Mouse (Mus musculus) lung, adult 2 months (tissue): Measurements from ENCODE around the gene Ptges2. TPM values are rescaled to one million over a fixed set of nuclear protein-coding genes. Genes with fewer than 3 reads are reported as not detected.
A peak's percentile ranks its signal among the peaks of the same experiment; 100 is the strongest.

Experiments
- DNase-seq: peaks from one replicate; pipeline ENCODE4 v3.0.0; 2022
- H3K4me1 ChIP-seq: fragments of 200-500 bp; 2 replicates; pipeline ENCODE4 v1.6.1; 2011; ENCODE audit warnings: low read length; ENCODE audit not compliant: control insufficient read depth, insufficient read depth
- H3K4me3 ChIP-seq: fragments of 200-500 bp; replicated peaks from 2 replicates; pipeline ENCODE3; 2011; ENCODE audit warnings: low read depth, mild to moderate bottlenecking, control low read depth, low read length; ENCODE audit errors: extremely low read depth
- CTCF ChIP-seq: fragments of 200-500 bp; IDR thresholded peaks from 2 replicates; pipeline ENCODE4 v1.5.1; 2011; ENCODE audit warnings: mild to moderate bottlenecking, low read length, control low read depth; ENCODE audit not compliant: insufficient read depth
- POLR2A ChIP-seq: fragments of 200-500 bp; IDR thresholded peaks from 2 replicates; pipeline ENCODE4 v1.6.1; 2011; ENCODE audit warnings: low read depth, mild to moderate bottlenecking, control low read depth, low read length, borderline replicate concordance; ENCODE audit errors: extremely low read depth
- WGBS: fragments of 180-500 bp; shearing (Covaris S2); methylation state at CpG from one replicate; pipeline ENCODE4 v1.1.7; 2018; 5-methylcytosine and 5-hydroxymethylcytosine counted together
- polyA plus RNA-seq: library from polyadenylated mRNA; depleted of rRNA; stranded (reverse); fragments of >200 nt; gene quantifications from 2 replicates; pipeline ENCODE4 v1.2.3, GENCODE M21; 2012

The Ptges2 gene
- polyA plus RNA-seq, 1 experiment, result 23.8 TPM

DNA sequence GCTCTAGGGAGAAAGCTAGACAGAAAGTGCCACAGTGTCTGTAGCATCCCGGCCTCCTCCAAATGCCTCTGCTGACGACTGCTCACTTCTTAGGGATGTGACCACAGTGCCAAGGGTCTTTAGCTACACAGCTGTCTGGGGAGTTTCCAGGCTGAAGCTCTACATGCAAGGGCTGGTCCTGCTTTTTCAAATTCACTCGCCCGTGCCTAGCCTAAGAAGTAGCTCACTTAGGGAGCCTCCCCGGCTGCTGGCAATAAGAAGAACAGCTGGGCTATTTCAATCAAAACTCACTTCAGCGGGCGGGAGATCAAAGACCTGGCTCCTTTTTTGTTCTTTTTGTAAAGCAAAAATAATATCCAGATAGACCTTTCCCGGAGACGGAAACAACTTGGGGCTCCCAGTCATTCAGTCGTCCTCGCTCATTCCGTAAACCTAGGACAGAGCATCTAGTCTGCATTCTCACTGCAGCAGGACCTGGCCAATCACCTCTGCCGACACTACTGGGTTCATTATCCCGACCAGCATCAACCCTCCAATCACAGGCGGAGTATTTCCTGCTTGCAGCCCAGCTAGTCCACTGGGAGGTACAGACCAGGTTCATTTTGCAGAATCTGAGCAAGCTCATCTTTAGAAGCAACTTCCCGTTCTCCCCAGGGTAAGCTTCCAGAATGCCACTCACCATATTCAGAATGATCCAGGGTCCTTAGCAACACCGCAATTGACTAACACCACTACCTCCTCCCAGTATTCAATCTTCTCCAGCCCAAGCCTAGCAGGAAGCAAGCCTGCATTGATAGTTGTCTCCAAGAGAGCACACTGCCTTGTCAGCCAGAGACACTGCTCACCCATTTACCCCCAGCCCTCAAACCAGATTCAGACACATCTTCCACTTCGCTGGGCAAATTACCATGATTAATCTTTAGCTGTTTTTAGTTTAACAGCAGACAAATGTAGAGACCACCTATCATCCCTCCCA, 35.3 kb downstream of the Ptges2 start:
- WGBS, result 32% methylated on average over 18 of the region's 18 CpGs
- Histone ChIP-seq H3K4me3 (peak overlapping the region; percentile 18), H3K4me1 (peaks cover 22% of the 10 kb centered on the region)
- TF ChIP-seq CTCF (no peak), POLR2A (no peak)
- no peak for DNase-seq

DNA sequence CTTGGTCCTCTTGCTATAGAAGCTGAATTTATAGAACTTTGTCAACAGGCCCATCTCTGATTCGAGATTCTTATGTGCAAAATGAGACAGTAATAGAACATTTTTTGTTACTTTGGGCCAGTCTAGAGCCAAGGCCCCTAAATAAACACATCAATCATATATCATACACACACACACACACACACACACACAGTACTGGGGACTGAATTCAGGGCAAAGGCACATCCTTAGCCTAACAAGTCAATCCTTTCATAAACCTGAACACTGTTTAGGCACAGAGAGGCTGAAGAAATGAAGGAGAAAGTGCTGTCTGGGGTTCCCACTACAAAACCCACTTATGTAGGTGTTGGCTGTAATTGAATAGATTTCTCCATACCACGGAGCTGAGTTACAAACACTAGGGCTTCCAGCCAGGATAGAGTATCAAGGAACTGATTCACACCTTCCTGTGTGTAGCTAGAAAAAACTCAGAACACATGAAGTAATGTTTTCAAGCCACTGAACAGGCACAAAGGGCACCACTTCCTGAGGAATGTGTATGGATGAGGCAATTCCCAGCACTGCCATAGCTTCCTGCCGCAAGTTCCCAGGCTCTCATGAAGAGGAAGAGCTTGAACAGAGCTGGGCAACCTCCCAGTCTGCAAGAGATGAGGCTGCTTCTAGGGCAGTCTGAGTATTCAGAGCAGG, 41.1 kb downstream of the Ptges2 start:
- Histone ChIP-seq H3K4me3 (no peak overlapping the region), H3K4me1 (peaks cover 24% of the 10 kb centered on the region)
- DNase-seq, result no peak
- 25% methylated on average over 3 of the region's 3 CpGs for WGBS
- TF ChIP-seq POLR2A (no peak), CTCF (no peak)

DNA sequence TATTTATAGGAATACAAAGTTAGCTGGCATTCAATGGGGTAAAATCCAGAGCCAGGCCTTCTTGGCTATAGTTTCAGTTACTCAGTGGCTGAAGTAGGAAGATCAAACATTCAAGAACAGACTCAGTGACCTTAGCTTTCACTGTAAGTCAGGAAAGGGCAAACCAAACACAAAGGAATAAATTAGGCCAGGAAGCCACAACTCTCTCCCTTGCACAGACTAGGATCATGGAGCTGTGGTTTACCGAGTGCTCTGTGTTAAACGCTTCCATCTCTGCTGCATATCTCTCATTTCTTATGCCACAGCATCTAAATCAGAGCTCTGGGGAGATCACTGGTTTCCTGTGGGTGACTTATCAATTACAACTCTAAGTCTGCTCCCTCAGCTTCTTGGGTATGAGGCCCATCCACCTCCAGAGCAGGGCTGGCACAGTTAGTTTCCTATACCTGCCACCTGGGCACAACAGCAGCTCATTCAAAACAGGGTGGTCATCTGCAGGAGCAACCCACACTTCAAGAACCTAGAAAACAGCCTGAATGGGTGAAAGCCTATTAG, 42.0 kb downstream of the Ptges2 start:
- no peak overlapping the region for H3K4me3 ChIP-seq
- DNase-seq, result no peak
- TF ChIP-seq CTCF (no peak), POLR2A (no peak)
- 39% methylated on average over 2 of the region's 2 CpGs for WGBS
- H3K4me1 ChIP-seq, result peaks cover 24% of the 10 kb centered on the region

DNA sequence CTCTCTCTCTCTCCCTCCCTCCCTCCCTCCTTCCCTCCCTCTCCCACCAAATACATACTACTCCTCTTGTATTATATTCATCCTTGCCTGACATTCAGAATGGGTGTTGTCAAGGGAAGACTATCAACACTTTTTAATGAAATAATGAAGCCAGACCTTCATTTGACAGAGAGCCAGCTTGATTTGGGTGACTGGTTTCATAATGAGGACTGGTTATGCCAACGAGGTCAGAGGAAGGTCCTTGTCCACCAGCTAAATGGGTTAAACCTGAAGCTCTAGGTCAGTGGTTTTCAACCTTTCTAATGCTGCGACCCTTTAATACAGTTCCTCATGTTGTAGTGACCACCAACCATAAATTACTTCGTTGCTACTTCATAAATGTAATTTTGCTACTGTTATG, 43.0 kb downstream of the Ptges2 start:
- Histone ChIP-seq H3K4me3 (no peak overlapping the region), H3K4me1 (peaks cover 24% of the 10 kb centered on the region)
- TF ChIP-seq POLR2A (no peak), CTCF (no peak)
- WGBS, result 84% methylated on average over 3 of the region's 3 CpGs
- DNase-seq, result no peak

DNA sequence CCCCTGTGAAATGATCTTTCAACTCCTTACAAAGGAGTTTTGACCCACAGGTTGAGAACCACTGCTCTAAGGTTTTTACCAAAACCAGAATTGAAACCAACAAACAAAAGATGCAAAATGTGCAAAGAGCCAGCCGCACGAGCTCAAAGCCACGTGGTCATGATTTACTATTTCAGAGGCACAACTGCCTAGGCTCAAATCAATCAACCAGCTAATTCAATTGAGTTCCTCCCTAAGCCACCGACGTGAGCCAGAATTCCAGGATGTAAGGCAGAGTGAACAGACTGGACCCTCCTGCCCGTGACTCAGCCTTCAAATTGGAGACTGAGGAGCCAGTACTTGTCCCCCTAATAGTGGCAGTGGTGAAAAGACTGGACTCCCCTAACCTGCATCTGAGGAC, 43.5 kb downstream of the Ptges2 start:
- no peak for DNase-seq
- Histone ChIP-seq H3K4me3 (no peak overlapping the region), H3K4me1 (peaks cover 24% of the 10 kb centered on the region)
- TF ChIP-seq POLR2A (no peak), CTCF (no peak)
- WGBS, result 35% methylated on average over 6 of the region's 6 CpGs

DNA sequence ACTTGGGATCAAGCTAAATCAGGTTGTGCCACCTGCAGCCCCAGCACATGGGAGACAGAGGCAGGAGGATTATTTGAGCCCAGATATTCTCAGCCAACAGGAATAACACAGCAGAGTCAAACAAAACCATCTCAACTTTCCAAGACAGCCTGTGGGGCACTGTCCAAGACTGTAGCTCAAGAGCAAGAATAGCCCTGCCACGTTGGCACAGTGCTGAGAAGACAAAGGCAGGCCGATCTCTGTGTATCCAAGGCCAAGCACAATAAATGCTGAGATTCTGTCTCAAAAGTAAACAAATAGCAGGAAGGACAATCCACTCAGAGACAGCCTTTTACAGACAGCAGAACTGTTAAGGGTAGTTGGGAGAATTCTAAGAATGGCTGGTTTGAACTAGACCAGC, 44.5 kb downstream of the Ptges2 start:
- no peak for DNase-seq
- 17% methylated on average over 2 of the region's 2 CpGs for WGBS
- H3K4me3 ChIP-seq, result no peak overlapping the region
- H3K4me1 ChIP-seq, result peaks cover 24% of the 10 kb centered on the region
- no peak for TF ChIP-seq POLR2A
- no peak for TF ChIP-seq CTCF

DNA sequence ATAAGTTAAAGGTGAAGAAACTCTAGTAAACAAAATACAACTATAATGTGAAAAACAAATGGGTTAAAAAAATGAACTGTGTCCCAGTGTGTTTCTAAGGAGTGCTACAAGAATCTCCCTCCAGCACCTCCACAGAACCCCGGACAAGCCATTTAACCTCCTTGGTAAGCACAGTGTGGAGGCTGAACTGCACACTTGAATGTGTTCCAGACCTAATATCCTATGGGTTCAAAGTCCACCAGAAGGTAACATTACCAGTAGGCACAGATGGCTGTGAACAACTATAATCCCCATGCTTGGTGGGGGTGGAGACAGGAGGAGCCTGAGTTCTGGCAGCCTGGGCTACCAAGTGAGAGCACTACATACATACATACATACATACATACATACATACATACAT, 44.9 kb downstream of the Ptges2 start:
- no peak for DNase-seq
- 52% methylated on average over 1 of the region's 1 CpGs for whole genome bisulfite sequencing
- Histone ChIP-seq H3K4me3 (no peak overlapping the region), H3K4me1 (peaks cover 24% of the 10 kb centered on the region)
- TF ChIP-seq CTCF, result no peak
- no peak for TF ChIP-seq POLR2A

DNA sequence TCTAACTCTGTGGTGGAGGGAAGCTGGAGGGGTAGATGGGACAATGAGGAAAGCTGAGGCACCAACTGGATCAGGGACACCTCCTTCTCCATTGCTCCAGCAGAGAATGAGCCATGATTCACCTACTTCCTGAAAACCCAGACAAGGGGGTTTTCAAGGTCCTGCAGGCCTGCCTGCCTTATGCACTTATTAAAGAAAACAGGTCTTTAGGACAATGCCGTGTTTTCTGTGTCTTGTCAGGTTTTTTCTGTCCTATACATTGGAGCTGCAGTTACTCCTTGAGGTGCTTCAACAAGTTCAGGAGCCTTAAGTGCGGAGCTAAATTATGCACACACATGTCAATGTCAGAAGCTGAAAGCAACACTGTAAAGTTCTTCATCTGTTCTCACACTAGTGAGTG, 45.9 kb downstream of the Ptges2 start:
- TF ChIP-seq CTCF (no peak), POLR2A (no peak)
- no peak overlapping the region for H3K4me3 ChIP-seq
- WGBS, result 82% methylated on average over 2 of the region's 2 CpGs
- peaks cover 22% of the 10 kb centered on the region for H3K4me1 ChIP-seq
- DNase-seq, result no peak

DNA sequence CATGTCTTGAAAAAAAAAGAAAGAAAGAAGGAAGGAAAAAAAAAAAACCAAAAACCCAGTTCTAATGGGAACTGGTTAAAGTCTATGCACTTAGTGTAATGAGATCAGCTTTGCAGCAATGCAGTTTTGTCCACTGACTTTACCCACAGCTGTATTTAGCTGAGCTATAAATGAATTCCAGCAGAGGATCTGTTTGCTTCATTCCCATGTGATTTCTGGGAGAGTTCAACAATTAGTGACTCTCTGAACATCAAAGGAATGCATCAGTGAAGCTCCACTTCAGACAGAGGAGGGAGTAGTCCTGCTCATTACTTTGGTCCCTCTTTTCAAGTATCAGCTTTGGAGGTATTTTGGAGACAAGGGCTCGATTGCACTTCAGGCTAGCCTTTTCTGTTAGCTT, 49.8 kb downstream of the Ptges2 start:
- no peak for DNase-seq
- 59% methylated on average over 1 of the region's 1 CpGs for WGBS
- no peak for TF ChIP-seq POLR2A
- TF ChIP-seq CTCF, result no peak
- H3K4me3 ChIP-seq, result no peak overlapping the region
- peaks cover 16% of the 10 kb centered on the region for H3K4me1 ChIP-seq
